Mouse (Mus musculus) olfactory bulb, adult 2 months (tissue): Measurements from ENCODE around the gene Gm973.

Experiments
- CTCF ChIP-seq: fragments of 200-500 bp; IDR thresholded peaks from 2 replicates; pipeline ENCODE4 v1.5.1; 2012; ENCODE audit warnings: low read depth, mild to moderate bottlenecking, low read length, moderate library complexity; ENCODE audit not compliant: insufficient read depth
- POLR2A ChIP-seq: fragments of 200-500 bp; IDR thresholded peaks from 2 replicates; pipeline ENCODE4 v1.6.1; 2012; ENCODE audit warnings: mild to moderate bottlenecking, low read depth, low read length, moderate library complexity; ENCODE audit not compliant: insufficient read depth

- TF ChIP-seq CTCF: no peak
- no peak for TF ChIP-seq POLR2A
These were observed 7.5 kb upstream of the Gm973 start for GRCm38 (mm10) chr1:59508463-59509139.
